Mouse (Mus musculus) kidney, postnatal 0 days (tissue): ENCODE results near the gene Nipbl. TPM values are rescaled to one million over a fixed set of nuclear protein-coding genes. Genes with fewer than 3 reads are reported as not detected.
"Not testable (repeated sequence)": the region's sequence is repeated elsewhere in the genome, so short reads cannot be mapped to it uniquely, and the experiment has no call there.

Experiments used
- ATAC-seq: fragments of 200-750 bp; cut with Nextera tagmentation; replicated peaks from 2 replicates; pipeline ENCODE4 v1.8.0; 2017; ENCODE audit warnings: low read depth, moderate number of reproducible peaks, moderate TSS enrichment, moderate library complexity; ENCODE audit not compliant: low FRiP score
- DNase-seq: peaks from one replicate; pipeline ENCODE4 v3.0.0-alpha.2; 2016; ENCODE audit warnings: low spot score
- H3K27ac ChIP-seq: fragments of 300-500 bp; sonication (generic); 2 replicates; pipeline ENCODE4 v1.5.1; 2014; ENCODE audit warnings: mild to moderate bottlenecking
- H3K27me3 ChIP-seq: fragments of 300-500 bp; sonication (generic); 2 replicates; pipeline ENCODE4 v1.6.1; 2014; ENCODE audit warnings: low read length, mixed read lengths; ENCODE audit not compliant: insufficient read depth
- H3K36me3 ChIP-seq: fragments of 300-500 bp; sonication (generic); 2 replicates; pipeline ENCODE4 v1.6.1; 2014; ENCODE audit warnings: low read length, mixed read lengths; ENCODE audit not compliant: insufficient read depth
- H3K4me1 ChIP-seq: fragments of 300-500 bp; sonication (generic); replicated peaks from 2 replicates; pipeline ENCODE4 v1.6.1; 2014; ENCODE audit warnings: antibody characterized with exemption, low read length, mixed read lengths; ENCODE audit not compliant: insufficient read depth
- H3K4me2 ChIP-seq: fragments of 300-500 bp; sonication (generic); 2 replicates; pipeline ENCODE4 v1.6.1; 2014; ENCODE audit warnings: mild to moderate bottlenecking, low read length, moderate library complexity, mixed read lengths
- H3K4me3 ChIP-seq: fragments of 300-500 bp; sonication (generic); replicated peaks from 2 replicates; pipeline ENCODE4 v1.5.1; 2014; ENCODE audit warnings: low read depth, low read length
- H3K9ac ChIP-seq: fragments of 300-500 bp; sonication (generic); 2 replicates; pipeline ENCODE4 v1.6.1; 2014; ENCODE audit warnings: low read depth, low read length
- H3K9me3 ChIP-seq: fragments of 300-500 bp; sonication (generic); replicated peaks from 2 replicates; pipeline ENCODE4 v1.6.1; 2016; ENCODE audit warnings: low read length, inconsistent platforms, mixed read lengths
- CTCF ChIP-seq: IDR thresholded peaks from 2 replicates; pipeline ENCODE4 v1.5.1; 2016; ENCODE audit warnings: antibody characterized with exemption, low read depth, mild to moderate bottlenecking, moderate library complexity
- WGBS: fragments of 180-500 bp; shearing (Covaris S2); extraction: QIAGEN DNeasy Blood & Tissue Kit; methylation state at CpG from one replicate; pipeline ENCODE4 v1.1.7; 2014; 5-methylcytosine and 5-hydroxymethylcytosine counted together
- polyA plus RNA-seq: library from polyadenylated mRNA; unstranded; fragments of >200 nt; fragmentation: Nextera tagmentation; extraction: Ambion mirVana; gene quantifications from 2 replicates; pipeline ENCODE4 v1.2.1, GENCODE M21; 2015

Nipbl gene
- polyA plus RNA-seq, 1 experiment from 2014 or later, result 13.8 TPM

- no peak overlapping the region for H3K4me2 ChIP-seq
- no peaks in the 10 kb centered on the region for H3K4me1 ChIP-seq
- H3K4me3 ChIP-seq, result no peak overlapping the region
- H3K36me3 ChIP-seq, result no peaks in the 10 kb centered on the region
- no peaks in the 10 kb centered on the region for H3K27me3 ChIP-seq
- 87% methylated on average over 2 of the region's 2 CpGs for WGBS
- no peaks in the 10 kb centered on the region for H3K9me3 ChIP-seq
- no peak for DNase-seq
- no peak for TF ChIP-seq CTCF
- no peak for ATAC-seq
- H3K9ac ChIP-seq, result no peak overlapping the region
- H3K27ac ChIP-seq, result no peak overlapping the region
Measured at GRCm38 (mm10) chr15:8459979-8460378, 15.7 kb upstream of the Nipbl start.

GRCm38 (mm10) chr15:8456223-8456622 lies 12.0 kb upstream of the Nipbl start:
- not testable (repeated sequence) for DNase-seq, H3K9me3 ChIP-seq, H3K36me3 ChIP-seq, H3K4me2 ChIP-seq, H3K4me1 ChIP-seq, H3K4me3 ChIP-seq, H3K27ac ChIP-seq, H3K27me3 ChIP-seq, H3K9ac ChIP-seq, ATAC-seq
- WGBS, result 96% methylated on average over 1 of the region's 2 CpGs

- no peak for DNase-seq
Measured at GRCm38 (mm10) chr15:8455486-8455885, 11.2 kb upstream of the Nipbl start.

GRCm38 (mm10) chr15:8451071-8451470 lies 6.8 kb upstream of the Nipbl start:
- TF ChIP-seq CTCF, result peak; percentile 89
- ATAC-seq (peak; percentile 64; the same call in 1 of the 2 replicates), DNase-seq (peak; percentile 94)
- H3K9me3 ChIP-seq, result no peaks in the 10 kb centered on the region
- no peak overlapping the region for H3K9ac ChIP-seq
- H3K4me1 ChIP-seq, result no peaks in the 10 kb centered on the region
- no peaks in the 10 kb centered on the region for H3K27me3 ChIP-seq
- no peak overlapping the region for H3K4me3 ChIP-seq
- 45% methylated on average over 3 of the region's 3 CpGs for WGBS
- no peak overlapping the region for H3K4me2 ChIP-seq
- no peaks in the 10 kb centered on the region for H3K36me3 ChIP-seq
- H3K27ac ChIP-seq, result no peak overlapping the region

More at GRCm38 (mm10) chr15:8455486-8455885, 11.2 kb upstream of the Nipbl start:
- no peak for TF ChIP-seq CTCF
- Histone ChIP-seq H3K4me2 (no peak overlapping the region), H3K9me3 (no peaks in the 10 kb centered on the region), H3K27ac (no peak overlapping the region), H3K9ac (no peak overlapping the region), H3K36me3 (no peaks in the 10 kb centered on the region), H3K4me3 (no peak overlapping the region), H3K27me3 (no peaks in the 10 kb centered on the region), H3K4me1 (no peaks in the 10 kb centered on the region)
- WGBS, result 86% methylated on average over 2 of the region's 2 CpGs
- ATAC-seq, result no peak

- no peak overlapping the region for H3K27ac ChIP-seq
- no peaks in the 10 kb centered on the region for H3K9me3 ChIP-seq
- peak; percentile 24 for DNase-seq
- no peak for TF ChIP-seq CTCF
- no peak overlapping the region for H3K9ac ChIP-seq
- H3K4me3 ChIP-seq, result no peak overlapping the region
- 38% methylated on average over 8 of the region's 8 CpGs for WGBS
- no peaks in the 10 kb centered on the region for H3K27me3 ChIP-seq
- ATAC-seq, result no peak
- H3K4me2 ChIP-seq, result peak overlapping the region; percentile 90; the same call in 1 of the 2 replicates
- no peaks in the 10 kb centered on the region for H3K4me1 ChIP-seq
- H3K36me3 ChIP-seq, result no peaks in the 10 kb centered on the region
Measured at GRCm38 (mm10) chr15:8447193-8447767, 3.0 kb upstream of the Nipbl start.

GRCm38 (mm10) chr15:8446435-8446834 lies 2.2 kb upstream of the Nipbl start:
- Histone ChIP-seq H3K27ac (peak overlapping the region; percentile 100), H3K4me1 (no peaks in the 10 kb centered on the region), H3K4me3 (peak overlapping the region; percentile 91), H3K9me3 (no peaks in the 10 kb centered on the region), H3K4me2 (peak overlapping the region; percentile 90), H3K36me3 (no peaks in the 10 kb centered on the region), H3K9ac (peak overlapping the region; percentile 98), H3K27me3 (no peaks in the 10 kb centered on the region)
- 2% methylated on average over 6 of the region's 6 CpGs for WGBS
- ATAC-seq (peak; percentile 29; the same call in 1 of the 2 replicates), DNase-seq (peak; percentile 82)
- peak; percentile 52 for TF ChIP-seq CTCF
